Mouse (Mus musculus): ENCODE data around the gene Nthl1. TPM values are rescaled to one million over a fixed set of nuclear protein-coding genes. Genes with fewer than 3 reads are reported as not detected.

Nthl1 gene
- polyA plus RNA-seq, 1 experiment from 2014 or later, result 19.1 TPM

- H3K27ac ChIP-seq (ENCODE audit: low read length), result no peak overlapping the region
- no peaks in the 10 kb centered on the region for H3K27me3 ChIP-seq (ENCODE audit: control insufficient read depth, insufficient read depth, low read length)
- no peak overlapping the region for H3K4me2 ChIP-seq (ENCODE audit: low read depth, low read length)
- peaks cover 21% of the 10 kb centered on the region for H3K36me3 ChIP-seq (ENCODE audit: control insufficient read depth, insufficient read depth, low read length)
- H3K9me3 ChIP-seq (replicated peaks; ENCODE audit: control insufficient read depth, low read length), result no peaks in the 10 kb centered on the region
- ATAC-seq (ENCODE audit: insufficient read depth, low FRiP score), result no peak
- H3K4me3 ChIP-seq (replicated peaks; ENCODE audit: low read length), result no peak overlapping the region
- no peak overlapping the region for H3K9ac ChIP-seq (ENCODE audit: low read length)
- no peaks in the 10 kb centered on the region for H3K4me1 ChIP-seq (ENCODE audit: control insufficient read depth, insufficient read depth, low read length)
- WGBS, result 67% methylated on average over 17 of the region's 17 CpGs
Observed at GRCm38 (mm10) chr17:24595126-24596072, 37.1 kb upstream of the Nthl1 start.

GRCm38 (mm10) chr17:24596073-24596466 is 36.4 kb upstream of the Nthl1 start:
- no peaks in the 10 kb centered on the region for H3K27me3 ChIP-seq (ENCODE audit: control insufficient read depth, insufficient read depth, low read length)
- WGBS, result 73% methylated on average over 5 of the region's 5 CpGs
- no peak for ATAC-seq (ENCODE audit: insufficient read depth, low FRiP score)
- no peaks in the 10 kb centered on the region for H3K9me3 ChIP-seq (replicated peaks; ENCODE audit: control insufficient read depth, low read length)
- no peak overlapping the region for H3K4me3 ChIP-seq (replicated peaks; ENCODE audit: low read length)
- no peaks in the 10 kb centered on the region for H3K4me1 ChIP-seq (ENCODE audit: control insufficient read depth, insufficient read depth, low read length)
- no peak overlapping the region for H3K27ac ChIP-seq (ENCODE audit: low read length)
- H3K36me3 ChIP-seq (ENCODE audit: control insufficient read depth, insufficient read depth, low read length), result peaks cover 15% of the 10 kb centered on the region; the same call in 1 of the 2 replicates
- H3K9ac ChIP-seq (ENCODE audit: low read length), result no peak overlapping the region
- H3K4me2 ChIP-seq (ENCODE audit: low read depth, low read length), result no peak overlapping the region

- Histone ChIP-seq H3K27me3 (ENCODE audit: control insufficient read depth, insufficient read depth, low read length) (no peaks in the 10 kb centered on the region), H3K9ac (ENCODE audit: low read length) (no peak overlapping the region), H3K4me3 (replicated peaks; ENCODE audit: low read length) (no peak overlapping the region), H3K4me1 (ENCODE audit: control insufficient read depth, insufficient read depth, low read length) (no peaks in the 10 kb centered on the region), H3K27ac (ENCODE audit: low read length) (no peak overlapping the region), H3K36me3 (ENCODE audit: control insufficient read depth, insufficient read depth, low read length) (peaks cover 11% of the 10 kb centered on the region; the same call in 1 of the 2 replicates), H3K4me2 (ENCODE audit: low read depth, low read length) (no peak overlapping the region), H3K9me3 (replicated peaks; ENCODE audit: control insufficient read depth, low read length) (no peaks in the 10 kb centered on the region)
- 86% methylated on average over 19 of the region's 19 CpGs for WGBS
- ATAC-seq (ENCODE audit: insufficient read depth, low FRiP score), result no peak
Observed at GRCm38 (mm10) chr17:24596471-24597183, 35.9 kb upstream of the Nthl1 start.

GRCm38 (mm10) chr17:24597989-24598388 is 34.5 kb upstream of the Nthl1 start:
- H3K9me3 ChIP-seq (replicated peaks; ENCODE audit: control insufficient read depth, low read length), result no peaks in the 10 kb centered on the region
- H3K36me3 ChIP-seq (ENCODE audit: control insufficient read depth, insufficient read depth, low read length), result peaks cover 11% of the 10 kb centered on the region; the same call in 1 of the 2 replicates
- no peaks in the 10 kb centered on the region for H3K27me3 ChIP-seq (ENCODE audit: control insufficient read depth, insufficient read depth, low read length)
- H3K4me3 ChIP-seq (replicated peaks; ENCODE audit: low read length), result no peak overlapping the region
- H3K4me1 ChIP-seq (ENCODE audit: control insufficient read depth, insufficient read depth, low read length), result no peaks in the 10 kb centered on the region
- no peak overlapping the region for H3K9ac ChIP-seq (ENCODE audit: low read length)
- WGBS, result 88% methylated on average over 3 of the region's 3 CpGs
- no peak overlapping the region for H3K4me2 ChIP-seq (ENCODE audit: low read depth, low read length)
- ATAC-seq (ENCODE audit: insufficient read depth, low FRiP score), result no peak
- no peak overlapping the region; the same call in 1 of the 2 replicates for H3K27ac ChIP-seq (ENCODE audit: low read length)

GRCm38 (mm10) chr17:24600502-24600901 is 32.0 kb upstream of the Nthl1 start:
- H3K27ac ChIP-seq (ENCODE audit: low read length), result no peak overlapping the region
- H3K9ac ChIP-seq (ENCODE audit: low read length), result no peak overlapping the region
- no peaks in the 10 kb centered on the region for H3K4me1 ChIP-seq (ENCODE audit: control insufficient read depth, insufficient read depth, low read length)
- H3K9me3 ChIP-seq (replicated peaks; ENCODE audit: control insufficient read depth, low read length), result no peaks in the 10 kb centered on the region
- no peak for ATAC-seq (ENCODE audit: insufficient read depth, low FRiP score)
- no peaks in the 10 kb centered on the region for H3K27me3 ChIP-seq (ENCODE audit: control insufficient read depth, insufficient read depth, low read length)
- H3K4me2 ChIP-seq (ENCODE audit: low read depth, low read length), result no peak overlapping the region
- H3K4me3 ChIP-seq (replicated peaks; ENCODE audit: low read length), result no peak overlapping the region
- WGBS, result 86% methylated on average over 4 of the region's 4 CpGs
- 0 out of 2 replicates have a peak, but pooled peaks cover 8% of the 10 kb centered on the region for H3K36me3 ChIP-seq (ENCODE audit: control insufficient read depth, insufficient read depth, low read length)

GRCm38 (mm10) chr17:24603961-24604360 is 28.5 kb upstream of the Nthl1 start:
- no peak overlapping the region for H3K4me3 ChIP-seq (replicated peaks; ENCODE audit: low read length)
- H3K27ac ChIP-seq (ENCODE audit: low read length), result no peak overlapping the region
- no peaks in the 10 kb centered on the region for H3K4me1 ChIP-seq (ENCODE audit: control insufficient read depth, insufficient read depth, low read length)
- no peak overlapping the region for H3K9ac ChIP-seq (ENCODE audit: low read length)
- ATAC-seq (ENCODE audit: insufficient read depth, low FRiP score), result no peak
- 0 out of 2 replicates have a peak, but pooled peaks cover 2% of the 10 kb centered on the region for H3K36me3 ChIP-seq (ENCODE audit: control insufficient read depth, insufficient read depth, low read length)
- no peak overlapping the region for H3K4me2 ChIP-seq (ENCODE audit: low read depth, low read length)
- 87% methylated on average over 8 of the region's 8 CpGs for WGBS
- H3K27me3 ChIP-seq (ENCODE audit: control insufficient read depth, insufficient read depth, low read length), result no peaks in the 10 kb centered on the region
- no peaks in the 10 kb centered on the region for H3K9me3 ChIP-seq (replicated peaks; ENCODE audit: control insufficient read depth, low read length)

GRCm38 (mm10) chr17:24604557-24604956 is 27.9 kb upstream of the Nthl1 start:
- H3K27ac ChIP-seq (ENCODE audit: low read length), result no peak overlapping the region
- ATAC-seq (ENCODE audit: insufficient read depth, low FRiP score), result no peak
- H3K4me3 ChIP-seq (replicated peaks; ENCODE audit: low read length), result no peak overlapping the region
- H3K4me1 ChIP-seq (ENCODE audit: control insufficient read depth, insufficient read depth, low read length), result no peaks in the 10 kb centered on the region
- 88% methylated on average over 3 of the region's 3 CpGs for WGBS
- no peaks in the 10 kb centered on the region for H3K9me3 ChIP-seq (replicated peaks; ENCODE audit: control insufficient read depth, low read length)
- H3K36me3 ChIP-seq (ENCODE audit: control insufficient read depth, insufficient read depth, low read length), result 0 out of 2 replicates have a peak, but pooled peaks cover 2% of the 10 kb centered on the region
- no peaks in the 10 kb centered on the region for H3K27me3 ChIP-seq (ENCODE audit: control insufficient read depth, insufficient read depth, low read length)
- H3K9ac ChIP-seq (ENCODE audit: low read length), result no peak overlapping the region
- no peak overlapping the region for H3K4me2 ChIP-seq (ENCODE audit: low read depth, low read length)

GRCm38 (mm10) chr17:24608370-24608769 is 24.1 kb upstream of the Nthl1 start:
- Histone ChIP-seq H3K27ac (ENCODE audit: low read length) (no peak overlapping the region), H3K4me1 (ENCODE audit: control insufficient read depth, insufficient read depth, low read length) (no peaks in the 10 kb centered on the region), H3K36me3 (ENCODE audit: control insufficient read depth, insufficient read depth, low read length) (peaks cover 3% of the 10 kb centered on the region; the same call in 1 of the 2 replicates), H3K4me3 (replicated peaks; ENCODE audit: low read length) (no peak overlapping the region), H3K9me3 (replicated peaks; ENCODE audit: control insufficient read depth, low read length) (no peaks in the 10 kb centered on the region), H3K9ac (ENCODE audit: low read length) (no peak overlapping the region), H3K4me2 (ENCODE audit: low read depth, low read length) (no peak overlapping the region), H3K27me3 (ENCODE audit: control insufficient read depth, insufficient read depth, low read length) (no peaks in the 10 kb centered on the region)
- no peak for ATAC-seq (ENCODE audit: insufficient read depth, low FRiP score)
- WGBS, result 90% methylated on average over 4 of the region's 4 CpGs

- Histone ChIP-seq H3K36me3 (ENCODE audit: control insufficient read depth, insufficient read depth, low read length) (peaks cover 8% of the 10 kb centered on the region), H3K27ac (ENCODE audit: low read length) (no peak overlapping the region), H3K9ac (ENCODE audit: low read length) (no peak overlapping the region), H3K4me2 (ENCODE audit: low read depth, low read length) (no peak overlapping the region), H3K27me3 (ENCODE audit: control insufficient read depth, insufficient read depth, low read length) (no peaks in the 10 kb centered on the region), H3K4me1 (ENCODE audit: control insufficient read depth, insufficient read depth, low read length) (no peaks in the 10 kb centered on the region), H3K4me3 (replicated peaks; ENCODE audit: low read length) (no peak overlapping the region), H3K9me3 (replicated peaks; ENCODE audit: control insufficient read depth, low read length) (no peaks in the 10 kb centered on the region)
- ATAC-seq (ENCODE audit: insufficient read depth, low FRiP score), result no peak
- 89% methylated on average over 8 of the region's 8 CpGs for WGBS
Observed at GRCm38 (mm10) chr17:24608874-24609273, 23.6 kb upstream of the Nthl1 start.
